Mouse (Mus musculus) CH12.LX (cell line): ENCODE data around the gene Mad1l1.

Experiments used
- CHD1 ChIP-seq: IDR thresholded peaks from 2 replicates; pipeline ENCODE4 v1.6.1; 2012; ENCODE audit warnings: low read depth, low read length, improper control_type of control experiment, inconsistent platforms
- CTCF ChIP-seq, 2 experiments: IDR thresholded peaks in 1 of 2; conservative IDR thresholded peaks in 1 of 2; 2 replicates each; pipeline ENCODE4 v1.5.1; 2011 to 2012; ENCODE audit warnings: low read depth in 2 of 2, low read length in 2 of 2, improper control_type of control experiment in 1 of 2, inconsistent platforms in 1 of 2, mild to moderate bottlenecking in 1 of 2, moderate library complexity in 1 of 2
- EP300 ChIP-seq: IDR thresholded peaks from 2 replicates; pipeline ENCODE4 v1.6.1; 2011; ENCODE audit warnings: low read length, improper control_type of control experiment
- MAFK ChIP-seq: IDR thresholded peaks from 2 replicates; pipeline ENCODE4 v1.6.1; 2011; ENCODE audit warnings: low read length, improper control_type of control experiment; ENCODE audit not compliant: insufficient replicate concordance
- MXI1 ChIP-seq: IDR thresholded peaks from 2 replicates; pipeline ENCODE4 v1.6.1; 2011; ENCODE audit warnings: mild to moderate bottlenecking, low read depth, low read length, improper control_type of control experiment
- POLR2A ChIP-seq: IDR thresholded peaks from 2 replicates; pipeline ENCODE4 v1.6.1; 2011; ENCODE audit warnings: low read depth, mild to moderate bottlenecking, improper control_type of control experiment, low read length
- SMC3 ChIP-seq: IDR thresholded peaks from 2 replicates; pipeline ENCODE4 v1.6.1; 2011; ENCODE audit warnings: low read depth, low read length, improper control_type of control experiment
- TCF12 ChIP-seq: IDR thresholded peaks from 2 replicates; pipeline ENCODE4 v1.6.1; 2014; ENCODE audit warnings: low read depth, mild to moderate bottlenecking, inconsistent platforms, low read length, improper control_type of control experiment
- ZC3H11A ChIP-seq: IDR thresholded peaks from 2 replicates; pipeline ENCODE4 v1.6.1; 2012; ENCODE audit warnings: low read depth, mild to moderate bottlenecking, inconsistent platforms, low read length, improper control_type of control experiment
- ZMIZ1 ChIP-seq: IDR thresholded peaks from 2 replicates; pipeline ENCODE4 v1.6.1; 2012; ENCODE audit warnings: low read depth, mild to moderate bottlenecking, inconsistent platforms, low read length, improper control_type of control experiment

DNA sequence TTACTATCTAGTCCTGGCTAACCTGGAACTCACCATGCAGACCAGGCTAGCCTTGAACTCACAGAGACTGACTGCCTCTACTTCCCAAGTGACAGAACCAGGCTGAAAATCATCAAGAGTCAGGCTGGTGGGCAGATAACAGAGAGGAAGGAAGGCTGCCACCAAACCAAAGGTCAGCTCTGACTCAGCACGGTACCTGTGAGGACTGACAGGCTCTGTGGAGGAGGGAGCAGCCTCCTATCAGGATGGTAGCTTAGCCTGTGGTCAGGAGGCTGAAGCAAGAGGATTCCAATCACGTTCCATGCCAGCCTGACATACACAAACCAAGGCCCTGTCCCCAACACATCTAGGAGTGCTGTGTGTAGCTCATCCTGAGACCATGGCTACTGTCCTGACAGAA is 54.3 kb downstream of the Mad1l1 start:
- TF ChIP-seq SMC3 (no peak), EP300 (no peak), CHD1 (no peak), CTCF (conservative IDR thresholded peaks at IDR 0.05 in 1 of 2, IDR thresholded peaks at IDR 0.05 in 1 of 2; ENCODE audit: low read depth in 2 of 2, low read length in 2 of 2) (no peak), MXI1 (no peak), ZMIZ1 (no peak), TCF12 (no peak), ZC3H11A (no peak), POLR2A (no peak), MAFK (no peak)
